Mouse (Mus musculus) ES-E14 (cell line): ENCODE measurements around the gene Stat5b. TPM values are rescaled to one million over a fixed set of nuclear protein-coding genes. Genes with fewer than 3 reads are reported as not detected.

Source experiments
- DNase-seq: peaks from one replicate; pipeline ENCODE4 v3.0.0-alpha.2; 2013; ENCODE audit warnings: low read depth, low spot score
- H3K27ac ChIP-seq: 2 replicates; pipeline ENCODE4 v1.5.1; 2012; ENCODE audit warnings: low read depth, mild to moderate bottlenecking, low read length, moderate library complexity, mixed read lengths; ENCODE audit not compliant: poor library complexity, insufficient read depth, severe bottlenecking
- H3K36me3 ChIP-seq: 2 replicates; pipeline ENCODE4 v1.6.1; 2012; ENCODE audit warnings: mild to moderate bottlenecking, low read length, moderate library complexity, mixed read lengths; ENCODE audit not compliant: control insufficient read depth, poor library complexity, insufficient read depth, severe bottlenecking
- H3K4me1 ChIP-seq, 2 experiments: fragments of 150-350 bp in 1 of 2; sonication (generic) in 1 of 2; 2 replicates each; pipeline ENCODE4 v1.6.1; 2012; ENCODE audit warnings: low read length in 2 of 2, mild to moderate bottlenecking in 1 of 2, mixed read lengths in 1 of 2; ENCODE audit not compliant: control insufficient read depth in 2 of 2, insufficient read depth in 2 of 2, poor library complexity in 1 of 2
- H3K4me3 ChIP-seq, 2 experiments: fragments of 150-350 bp in 1 of 2; sonication (generic) in 1 of 2; 2 replicates each; pipeline ENCODE4 v1.5.1; 2012; ENCODE audit warnings: low read length in 2 of 2, low read depth in 1 of 2, mild to moderate bottlenecking in 1 of 2, mixed read lengths in 1 of 2; ENCODE audit not compliant: insufficient read depth in 1 of 2, poor library complexity in 1 of 2, severe bottlenecking in 1 of 2
- H3K9ac ChIP-seq: 2 replicates; pipeline ENCODE4 v1.6.1; 2012; ENCODE audit warnings: low read depth, mild to moderate bottlenecking, low read length, mixed read lengths; ENCODE audit not compliant: poor library complexity, insufficient read depth, severe bottlenecking
- H3K9me3 ChIP-seq: fragments of 150-350 bp; sonication (generic); 2 replicates; pipeline ENCODE4 v1.6.1; 2012; ENCODE audit warnings: low read depth, mild to moderate bottlenecking, low read length; ENCODE audit not compliant: control insufficient read depth, insufficient read depth
- CHD2 ChIP-seq: IDR thresholded peaks from 2 replicates; pipeline ENCODE4 v1.6.1; 2014; ENCODE audit warnings: mild to moderate bottlenecking, low read depth, low read length, inconsistent platforms
- HCFC1 ChIP-seq: IDR thresholded peaks from 2 replicates; pipeline ENCODE4 v1.6.1; 2012; ENCODE audit warnings: low read length, inconsistent platforms, borderline replicate concordance; ENCODE audit not compliant: insufficient read depth
- MAFK ChIP-seq: IDR thresholded peaks from 2 replicates; pipeline ENCODE4 v1.6.1; 2014; ENCODE audit warnings: mild to moderate bottlenecking, low read depth, low read length, inconsistent platforms; ENCODE audit not compliant: insufficient read depth
- ZC3H11A ChIP-seq: IDR thresholded peaks from 2 replicates; pipeline ENCODE4 v1.6.1; 2012; ENCODE audit warnings: low read depth, mild to moderate bottlenecking, inconsistent platforms, low read length, borderline replicate concordance
- ZNF384 ChIP-seq: IDR thresholded peaks from 2 replicates; pipeline ENCODE4 v1.6.1; 2012; ENCODE audit warnings: low read depth, low read length, inconsistent platforms
- in situ Hi-C, 2 experiments: fragments of 600-800 bp; cut with MboI; formaldehyde crosslinking; loops; one replicate each; pipeline ENCODE4 v1.15.1; 2025; ENCODE audit warnings: low sequenced_read_pairs in 2 of 2, inconsistent platforms in 1 of 2; ENCODE audit not compliant: unreplicated experiment in 2 of 2
- total RNA-seq: library from RNA; depleted of rRNA; stranded (reverse); fragments of 300-350 nt; gene quantifications from 2 replicates; pipeline ENCODE4 v1.2.3, GENCODE M21; 2012

Gene Stat5b
- total RNA-seq, 1 experiment: 3.4 TPM

DNA sequence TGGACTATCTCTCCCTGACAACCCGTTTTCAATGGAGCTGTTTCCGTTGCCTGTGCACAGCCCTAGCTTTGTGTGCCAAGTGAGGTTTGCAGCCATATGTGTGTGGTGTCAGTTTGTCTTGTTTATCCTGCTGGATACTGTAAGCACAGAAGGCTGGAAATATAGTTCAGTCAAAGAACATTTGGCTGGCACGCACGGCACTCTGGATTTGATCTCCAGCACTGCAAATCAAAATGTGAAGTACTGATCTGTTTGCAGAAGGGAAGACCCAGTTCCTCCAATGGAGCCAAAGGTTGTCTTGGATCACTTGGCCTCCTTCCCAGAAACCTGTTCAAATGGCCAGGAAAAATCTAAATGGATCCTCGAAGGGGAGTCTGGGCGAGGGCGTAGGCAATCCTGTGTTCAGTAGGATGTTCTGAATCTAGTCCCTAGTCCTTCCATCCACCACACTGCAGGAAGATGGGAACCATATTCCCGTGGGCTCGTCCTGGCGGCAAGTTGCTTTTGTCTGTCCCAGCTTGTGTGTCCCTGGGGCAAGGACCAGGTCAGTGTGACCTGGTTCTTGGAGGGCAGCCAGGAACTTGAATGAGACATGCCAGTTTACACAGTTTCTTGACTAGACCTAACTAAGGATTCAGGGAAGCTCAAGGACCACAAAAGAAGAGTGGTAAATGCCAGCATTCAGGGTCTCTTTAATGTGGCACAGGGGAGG, 19.9 kb upstream of the Stat5b start:
- Histone ChIP-seq H3K9ac (no peak overlapping the region), H3K27ac (no peak overlapping the region), H3K9me3 (no peaks in the 10 kb centered on the region), H3K4me3 (no peak overlapping the region), H3K36me3 (no peaks in the 10 kb centered on the region), H3K4me1 (no peaks in the 10 kb centered on the region)
- no peak for DNase-seq
- in situ Hi-C loops: no loop called here
- TF ChIP-seq MAFK (no peak), CHD2 (no peak), HCFC1 (no peak), ZC3H11A (no peak), ZNF384 (no peak)

DNA sequence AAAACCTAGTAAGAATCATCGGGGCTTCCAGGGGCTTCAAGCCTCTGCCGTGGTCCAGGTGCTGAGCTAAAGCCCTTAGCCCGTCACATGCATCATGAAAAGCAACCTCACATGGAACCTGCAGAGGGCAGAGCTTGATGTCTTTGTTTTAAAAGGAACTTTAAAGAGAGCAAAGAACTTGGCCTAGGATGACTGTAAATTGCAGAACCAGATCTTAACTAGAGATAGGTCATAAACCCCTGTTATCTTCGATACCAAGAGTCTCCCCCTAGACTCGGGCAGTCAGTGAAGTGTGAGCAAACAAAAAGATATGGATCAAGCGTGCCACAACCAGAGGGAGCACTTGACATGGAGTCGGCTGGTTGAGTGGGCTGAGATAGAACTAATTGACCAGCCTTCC, 15.1 kb upstream of the Stat5b start:
- Histone ChIP-seq H3K36me3 (no peaks in the 10 kb centered on the region), H3K4me3 (no peak overlapping the region), H3K9me3 (no peaks in the 10 kb centered on the region), H3K4me1 (peaks cover 0 to 5% of the 10 kb centered on the region in 2 experiments; a peak in 2 of 4 replicates), H3K27ac (no peak overlapping the region), H3K9ac (no peak overlapping the region)
- in situ Hi-C loops: no loop called here
- TF ChIP-seq MAFK: no peak
- TF ChIP-seq ZC3H11A: no peak
- no peak for TF ChIP-seq HCFC1
- TF ChIP-seq ZNF384: no peak
- TF ChIP-seq CHD2: no peak
- DNase-seq: no peak

GRCm38 (mm10) chr11:100863141-100863540, 12.6 kb upstream of the Stat5b start:
- H3K36me3 ChIP-seq: no peaks in the 10 kb centered on the region
- no peak for TF ChIP-seq MAFK
- no peak for TF ChIP-seq HCFC1
- no peak for TF ChIP-seq ZNF384
- TF ChIP-seq ZC3H11A: no peak
- TF ChIP-seq CHD2: no peak
- no peak overlapping the region for H3K9ac ChIP-seq
- H3K9me3 ChIP-seq: no peaks in the 10 kb centered on the region
- H3K27ac ChIP-seq: no peak overlapping the region
- no peak for DNase-seq
- in situ Hi-C loops: no loop called here
- H3K4me3 ChIP-seq: no peak overlapping the region
- H3K4me1 ChIP-seq: peaks cover 0 to 13% of the 10 kb centered on the region in 2 experiments; a peak in 2 of 4 replicates

- no peak overlapping the region for H3K27ac ChIP-seq
- no peaks in the 10 kb centered on the region for H3K9me3 ChIP-seq
- in situ Hi-C loops: no loop called here
- no peak for DNase-seq
- TF ChIP-seq CHD2 (no peak), HCFC1 (no peak), ZC3H11A (no peak), ZNF384 (no peak), MAFK (no peak)
- H3K4me3 ChIP-seq: no peak overlapping the region
- H3K9ac ChIP-seq: no peak overlapping the region
- H3K36me3 ChIP-seq: no peaks in the 10 kb centered on the region
- H3K4me1 ChIP-seq: peaks cover 0 to 13% of the 10 kb centered on the region in 2 experiments; a peak in 2 of 4 replicates
Measured at GRCm38 (mm10) chr11:100861836-100862235, 11.3 kb upstream of the Stat5b start.
